Comparison of ENCODE assay signal across 23 mouse cellular contexts in genomic region chr13:55523951-55524600, GRCm38 (mm10). TPM values are rescaled to one million over a fixed set of nuclear protein-coding genes. Genes with fewer than 3 reads are reported as not detected.
A peak's percentile ranks its signal among the peaks of the same experiment; 100 is the strongest.
DNase-seq lines count a peak whose midpoint lies in the region; ATAC-seq and TF ChIP-seq lines count a peak whose summit lies in the region.
"Had no signal": no experiment of that assay in that cellular context is flagged by ENCODE, and none has a peak within 500 bp of the region (broad histone marks: within the 10 kb centered on the region; RNA-seq: fewer than 3 reads in every experiment).

No protein-coding gene starts in this region.

- peaks cover 24% of the 10 kb centered on the region for H3K36me3 ChIP-seq in hindbrain, embryonic 10.5 days
- peaks cover 5% of the 10 kb centered on the region; the same call in 1 of the 2 replicates for H3K36me3 ChIP-seq in hindbrain, embryonic 14.5 days (replicated peaks; ENCODE audit: control insufficient read depth, insufficient read depth)
- H3K36me3 ChIP-seq in E14TG2a.4 (ENCODE audit: insufficient read depth, low read length), result peaks cover 3% of the 10 kb centered on the region
- H3K36me3 ChIP-seq in liver, embryonic 11.5 days (ENCODE audit: control insufficient read depth, insufficient read depth, low read length), result no peaks in the 10 kb centered on the region

- no peaks in the 10 kb centered on the region for H3K9me3 ChIP-seq in hindbrain, embryonic 10.5 days
- no peaks in the 10 kb centered on the region for H3K9me3 ChIP-seq in hindbrain, embryonic 14.5 days (ENCODE audit: control insufficient read depth, low read length)
- H3K9me3 ChIP-seq in E14TG2a.4 (ENCODE audit: low read length), result peaks cover 7% of the 10 kb centered on the region; the same call in 1 of the 2 replicates
- no peaks in the 10 kb centered on the region for H3K9me3 ChIP-seq in liver, embryonic 11.5 days (ENCODE audit: control insufficient read depth, low read length)
- H3K9me3 ChIP-seq: forebrain, embryonic 13.5 days; hindbrain, embryonic 13.5 days; midbrain, embryonic 12.5 days; neural tube, embryonic 15.5 days had no signal

- DNase-seq in gastrocnemius, adult 2 months, result no peak
- no peak for DNase-seq in gastrocnemius, postnatal 4 days (ENCODE audit: low spot score in 2 of 2)
- no peak for DNase-seq in hindbrain, embryonic 10.5 days (ENCODE audit: low spot score)
- DNase-seq in hindbrain, embryonic 14.5 days (ENCODE audit: low spot score), result no peak
- DNase-seq in liver, embryonic 11.5 days (ENCODE audit: low spot score), result no peak
- no peak for DNase-seq in right cerebral cortex, postnatal 10 days (ENCODE audit: low spot score in 2 of 2)
- DNase-seq in cerebellum, adult 2 months, result no peak
- DNase-seq: cerebellum, adult 9-10 months; left cerebral cortex, postnatal 4 days; lung, embryonic 14.5 days; thymus, adult 18-20 months had no signal

- intact Hi-C loops in gastrocnemius, adult 2 months (cut with DNase I), result no loop called here

- H3K9ac ChIP-seq in hindbrain, embryonic 14.5 days, result no peak overlapping the region
- no peak overlapping the region for H3K9ac ChIP-seq in liver, embryonic 11.5 days (ENCODE audit: low read depth, low read length)
- H3K9ac ChIP-seq: embryonic facial prominence, embryonic 15.5 days; forebrain, embryonic 13.5 days; hindbrain, embryonic 13.5 days; lung, embryonic 14.5 days; midbrain, embryonic 12.5 days; neural tube, embryonic 15.5 days had no signal

- H3K27ac ChIP-seq in gastrocnemius, adult 2 months, result peak overlapping the region; percentile 74
- peak overlapping the region; percentile 70 for H3K27ac ChIP-seq in hindbrain, embryonic 10.5 days
- H3K27ac ChIP-seq in hindbrain, embryonic 14.5 days, result no peak overlapping the region
- H3K27ac ChIP-seq in liver, embryonic 11.5 days (ENCODE audit: low read depth, low read length), result peak overlapping the region; percentile 39; the same call in 1 of the 2 replicates
- H3K27ac ChIP-seq in cerebellum, adult 2 months (ENCODE audit: insufficient read depth, low read length), result no peak overlapping the region
- H3K27ac ChIP-seq: embryonic facial prominence, embryonic 15.5 days; forebrain, embryonic 13.5 days; hindbrain, embryonic 13.5 days; kidney, postnatal 0 days; macrophage; midbrain, embryonic 12.5 days; neural tube, embryonic 15.5 days had no signal

- TF ChIP-seq CTCF in gastrocnemius, adult 2 months (IDR thresholded peaks at IDR 0.05), result no peak
- no peak for TF ChIP-seq CTCF in E14TG2a.4 (conservative IDR thresholded peaks at IDR 0.05; ENCODE audit: low read length)
- no peak for TF ChIP-seq CTCF in cerebellum, adult 2 months (IDR thresholded peaks at IDR 0.05; ENCODE audit: borderline replicate concordance, insufficient read depth, low read depth, low read length)

- no peak for TF ChIP-seq POLR2A in cerebellum, adult 2 months (IDR thresholded peaks at IDR 0.05; ENCODE audit: borderline replicate concordance, insufficient read depth, low read length)

- no peaks in the 10 kb centered on the region for H3K27me3 ChIP-seq in hindbrain, embryonic 10.5 days (ENCODE audit: insufficient read depth, poor library complexity, severe bottlenecking)
- H3K27me3 ChIP-seq in hindbrain, embryonic 14.5 days (ENCODE audit: control insufficient read depth, insufficient read depth, low read length), result no peaks in the 10 kb centered on the region
- H3K27me3 ChIP-seq in E14TG2a.4 (ENCODE audit: insufficient read depth, low read length), result peaks cover 29% of the 10 kb centered on the region
- H3K27me3 ChIP-seq in liver, embryonic 11.5 days (replicated peaks; ENCODE audit: control insufficient read depth, insufficient read depth, low read length), result no peaks in the 10 kb centered on the region
- no peaks in the 10 kb centered on the region for H3K27me3 ChIP-seq in cerebellum, adult 2 months (ENCODE audit: control insufficient read depth, insufficient read depth, low read length)
- H3K27me3 ChIP-seq: embryonic facial prominence, embryonic 15.5 days; forebrain, embryonic 13.5 days; hindbrain, embryonic 13.5 days; midbrain, embryonic 12.5 days; neural tube, embryonic 15.5 days had no signal

- no peak overlapping the region for H3K4me3 ChIP-seq in gastrocnemius, adult 2 months
- H3K4me3 ChIP-seq in hindbrain, embryonic 10.5 days, result no peak overlapping the region
- no peak overlapping the region for H3K4me3 ChIP-seq in hindbrain, embryonic 14.5 days (replicated peaks; ENCODE audit: low read length)
- peak overlapping the region; percentile 74 for H3K4me3 ChIP-seq in E14TG2a.4 (replicated peaks; ENCODE audit: low read length)
- H3K4me3 ChIP-seq in liver, embryonic 11.5 days (ENCODE audit: low read depth, low read length), result no peak overlapping the region
- H3K4me3 ChIP-seq in cerebellum, adult 2 months (replicated peaks; ENCODE audit: insufficient read depth, low read depth, low read length), result no peak overlapping the region
- H3K4me3 ChIP-seq: embryonic facial prominence, embryonic 15.5 days; forebrain, embryonic 13.5 days; hindbrain, embryonic 13.5 days; midbrain, embryonic 12.5 days; myocyte; neural tube, embryonic 15.5 days had no signal

- 92% methylated on average over 23 of the region's 23 CpGs for WGBS in hindbrain, embryonic 10.5 days
- 92% methylated on average over 23 of the region's 23 CpGs for WGBS in hindbrain, embryonic 14.5 days
- 89% methylated on average over 23 of the region's 23 CpGs for WGBS in liver, embryonic 11.5 days
- 85% methylated on average over 23 of the region's 23 CpGs for WGBS in cerebellum, adult 2 months

- no peak overlapping the region for H3K4me2 ChIP-seq in hindbrain, embryonic 14.5 days (replicated peaks)
- H3K4me2 ChIP-seq in liver, embryonic 11.5 days, result no peak overlapping the region
- H3K4me2 ChIP-seq: embryonic facial prominence, embryonic 15.5 days; forebrain, embryonic 13.5 days; hindbrain, embryonic 13.5 days; lung, embryonic 14.5 days; midbrain, embryonic 12.5 days; neural tube, embryonic 15.5 days had no signal

- ATAC-seq in hindbrain, embryonic 14.5 days (ENCODE audit: low FRiP score), result no peak
- no peak for ATAC-seq in liver, embryonic 11.5 days (replicated peaks; ENCODE audit: low FRiP score)
- ATAC-seq: activated CD4-positive, CD25-positive, alpha-beta regulatory T cell, adult 4 months; forebrain, embryonic 13.5 days; intestine, embryonic 16.5 days; Patski had no signal

- peaks cover 17% of the 10 kb centered on the region for H3K4me1 ChIP-seq in hindbrain, embryonic 10.5 days (replicated peaks)
- no peaks in the 10 kb centered on the region for H3K4me1 ChIP-seq in hindbrain, embryonic 14.5 days (replicated peaks; ENCODE audit: control insufficient read depth, insufficient read depth, low read length)
- peaks cover 44% of the 10 kb centered on the region for H3K4me1 ChIP-seq in E14TG2a.4 (replicated peaks; ENCODE audit: low read depth, low read length)
- peaks cover 21% of the 10 kb centered on the region for H3K4me1 ChIP-seq in liver, embryonic 11.5 days (replicated peaks; ENCODE audit: control insufficient read depth, insufficient read depth, low read length)
- H3K4me1 ChIP-seq in cerebellum, adult 2 months (ENCODE audit: control insufficient read depth, insufficient read depth, low read length), result no peaks in the 10 kb centered on the region
- H3K4me1 ChIP-seq: embryonic facial prominence, embryonic 15.5 days; forebrain, embryonic 13.5 days; midbrain, embryonic 12.5 days; neural tube, embryonic 15.5 days had no signal

RNA-seq across cellular contexts. Expression of gene Dok3, which starts 5.0 kb away (rescaled TPM):
- 1 to 10 TPM in 1 of 2 experiments, under 1 TPM in 1; 0.77 to 1.5 TPM for total RNA-seq in gastrocnemius, adult 2 months (2021)
- total RNA-seq in gastrocnemius, postnatal 4 days (2021), result 1 to 10 TPM; 3.1 to 3.3 TPM
- polyA plus RNA-seq in hindbrain, embryonic 10.5 days (2016; fragmentation: Nextera tagmentation; extraction: Ambion mirVana), result 3.5 and 3.9 TPM in 2 replicates
- 3.8 and 5.7 TPM in 2 replicates for polyA plus RNA-seq in hindbrain, embryonic 14.5 days (2014; fragmentation: Nextera tagmentation; extraction: Ambion mirVana)
- 4.3 and 6.0 TPM in 2 replicates for polyA plus RNA-seq in liver, embryonic 11.5 days (2014; fragmentation: Nextera tagmentation; extraction: Ambion mirVana)
- 9.3 and 9.8 TPM in 2 replicates for polyA plus RNA-seq in cerebellum, adult 2 months (2012; rRNA removed)

RNA-seq across cellular contexts. Expression of gene Pdlim7, which starts 10.6 kb away (rescaled TPM):
- 100 to 1,000 TPM; 424 to 537 TPM for total RNA-seq in gastrocnemius, adult 2 months (2021)
- total RNA-seq in gastrocnemius, postnatal 4 days (2021), result 100 to 1,000 TPM; 304 to 308 TPM
- 194 and 221 TPM in 2 replicates for polyA plus RNA-seq in hindbrain, embryonic 10.5 days (2016; fragmentation: Nextera tagmentation; extraction: Ambion mirVana)
- 139 and 141 TPM in 2 replicates for polyA plus RNA-seq in hindbrain, embryonic 14.5 days (2014; fragmentation: Nextera tagmentation; extraction: Ambion mirVana)
- 86.4 and 94.6 TPM in 2 replicates for polyA plus RNA-seq in liver, embryonic 11.5 days (2014; fragmentation: Nextera tagmentation; extraction: Ambion mirVana)
- polyA plus RNA-seq in cerebellum, adult 2 months (2012; rRNA removed), result 66.8 and 67.2 TPM in 2 replicates

RNA-seq across cellular contexts. Expression of gene Ddx41, which starts 12.4 kb away (rescaled TPM):
- 10 to 100 TPM; 10.6 to 11.5 TPM for total RNA-seq in gastrocnemius, adult 2 months (2021)
- total RNA-seq in gastrocnemius, postnatal 4 days (2021), result 10 to 100 TPM; 19.9 to 20.9 TPM
- polyA plus RNA-seq in hindbrain, embryonic 10.5 days (2016; fragmentation: Nextera tagmentation; extraction: Ambion mirVana), result 85.2 and 88.2 TPM in 2 replicates
- polyA plus RNA-seq in hindbrain, embryonic 14.5 days (2014; fragmentation: Nextera tagmentation; extraction: Ambion mirVana), result 49.5 and 51.1 TPM in 2 replicates
- 62.9 and 64.6 TPM in 2 replicates for polyA plus RNA-seq in liver, embryonic 11.5 days (2014; fragmentation: Nextera tagmentation; extraction: Ambion mirVana)
- polyA plus RNA-seq in cerebellum, adult 2 months (2012; rRNA removed), result 66.3 and 70.3 TPM in 2 replicates

RNA-seq across cellular contexts. Expression of gene Dbn1, which starts 36.2 kb away (rescaled TPM):
- total RNA-seq in gastrocnemius, adult 2 months (2021), result 1 to 10 TPM; 4.9 to 7.7 TPM
- total RNA-seq in gastrocnemius, postnatal 4 days (2021), result 100 to 1,000 TPM; 127 to 147 TPM
- 420 and 518 TPM in 2 replicates for polyA plus RNA-seq in hindbrain, embryonic 10.5 days (2016; fragmentation: Nextera tagmentation; extraction: Ambion mirVana)
- polyA plus RNA-seq in hindbrain, embryonic 14.5 days (2014; fragmentation: Nextera tagmentation; extraction: Ambion mirVana), result 406 and 416 TPM in 2 replicates
- polyA plus RNA-seq in liver, embryonic 11.5 days (2014; fragmentation: Nextera tagmentation; extraction: Ambion mirVana), result 64.9 and 69.0 TPM in 2 replicates
- polyA plus RNA-seq in cerebellum, adult 2 months (2012; rRNA removed), result 97.4 and 108 TPM in 2 replicates
- polyA plus RNA-seq: macrophage had no signal

RNA-seq across cellular contexts. Expression of gene Fam193b, which starts 46.8 kb away (rescaled TPM):
- 10 to 100 TPM; 14.4 to 16.6 TPM for total RNA-seq in gastrocnemius, adult 2 months (2021)
- total RNA-seq in gastrocnemius, postnatal 4 days (2021), result 10 to 100 TPM; 36.5 to 38.3 TPM
- polyA plus RNA-seq in hindbrain, embryonic 10.5 days (2016; fragmentation: Nextera tagmentation; extraction: Ambion mirVana), result 63.7 and 64.3 TPM in 2 replicates
- polyA plus RNA-seq in hindbrain, embryonic 14.5 days (2014; fragmentation: Nextera tagmentation; extraction: Ambion mirVana), result 41.4 and 47.4 TPM in 2 replicates
- polyA plus RNA-seq in liver, embryonic 11.5 days (2014; fragmentation: Nextera tagmentation; extraction: Ambion mirVana), result 18.7 and 25.3 TPM in 2 replicates
- polyA plus RNA-seq in cerebellum, adult 2 months (2012; rRNA removed), result 127 and 128 TPM in 2 replicates

Comparison
In these comparisons a context has a peak if more than half of its experiments do, and no peak if none do; other contexts are left out.
1. H3K27ac ChIP-seq: peak in gastrocnemius, adult 2 months (single experiment), hindbrain, embryonic 10.5 days (single experiment) and liver, embryonic 11.5 days (single experiment); none in hindbrain, embryonic 14.5 days (single experiment) and cerebellum, adult 2 months (single experiment).